Mouse (Mus musculus): ENCODE results near the gene Colca2.

DNA sequence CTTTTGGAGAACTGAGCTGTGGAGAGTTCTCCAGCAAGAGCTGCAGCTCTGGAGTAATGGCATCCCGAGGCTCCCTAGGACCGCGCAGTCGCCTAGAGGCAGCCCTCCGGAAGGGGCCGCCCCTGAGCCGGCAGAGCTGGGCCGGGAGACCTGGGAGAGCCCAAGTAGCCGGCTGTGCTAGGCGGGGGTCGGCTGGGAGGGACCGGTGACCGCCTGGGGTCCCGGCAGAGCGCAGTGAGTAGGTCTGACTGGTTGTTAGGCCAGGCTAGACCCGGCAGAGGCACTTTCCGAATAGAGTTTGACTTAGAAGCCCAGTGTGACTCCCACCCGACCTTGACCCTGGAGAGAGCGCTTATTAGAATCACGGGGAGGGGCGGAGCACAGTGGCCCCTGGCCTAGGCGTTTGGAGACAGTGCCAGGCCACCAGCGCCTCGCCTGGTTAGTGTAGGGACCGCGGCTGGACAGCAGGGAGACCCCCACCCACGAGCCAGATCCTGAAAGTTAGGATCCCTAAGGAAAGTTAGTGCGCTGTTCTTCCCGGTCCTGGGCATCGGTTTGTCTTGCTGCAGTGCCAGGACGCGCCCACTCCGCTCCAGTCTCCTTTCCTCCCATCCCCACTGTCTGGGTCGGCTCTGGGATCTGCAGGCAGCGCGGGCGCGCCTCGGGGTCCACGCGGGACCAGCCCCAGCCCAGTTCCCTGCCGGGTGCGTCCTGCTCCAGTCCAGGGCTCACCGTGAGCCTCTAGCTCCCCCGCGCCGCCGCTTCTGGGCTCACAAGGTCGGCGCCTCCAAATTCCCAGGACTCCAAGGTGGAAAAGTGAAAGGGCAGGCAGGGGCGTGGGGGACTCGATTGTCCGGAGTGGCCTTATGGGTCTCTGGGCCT is at the start of gene Colca2:
- TF ChIP-seq CTCF (IDR thresholded peaks at IDR 0.05; ENCODE audit: extremely low read depth, insufficient read depth, insufficient read length, insufficient replicate concordance) (no peak), POLR2A (IDR thresholded peaks at IDR 0.05; ENCODE audit: low read depth, low read length) (no peak)
